Mouse (Mus musculus) CH12F3 (cell line): ENCODE results near the gene Ccm2l.

ENCODE experiments used
- in situ Hi-C: fragments of 300-500 bp; cut with MboI; formaldehyde crosslinking; loops from 2 replicates; pipeline ENCODE4 v1.14.3; 2020; ENCODE audit warnings: low sequenced_read_pairs

The Ccm2l gene

GRCm38 (mm10) chr2:153089316-153089715, 23.6 kb downstream of the Ccm2l start:
- in situ Hi-C loops, result no loop called here

- in situ Hi-C loops, result no loop called here
Observed at GRCm38 (mm10) chr2:153090551-153091165, 24.9 kb downstream of the Ccm2l start.

DNA sequence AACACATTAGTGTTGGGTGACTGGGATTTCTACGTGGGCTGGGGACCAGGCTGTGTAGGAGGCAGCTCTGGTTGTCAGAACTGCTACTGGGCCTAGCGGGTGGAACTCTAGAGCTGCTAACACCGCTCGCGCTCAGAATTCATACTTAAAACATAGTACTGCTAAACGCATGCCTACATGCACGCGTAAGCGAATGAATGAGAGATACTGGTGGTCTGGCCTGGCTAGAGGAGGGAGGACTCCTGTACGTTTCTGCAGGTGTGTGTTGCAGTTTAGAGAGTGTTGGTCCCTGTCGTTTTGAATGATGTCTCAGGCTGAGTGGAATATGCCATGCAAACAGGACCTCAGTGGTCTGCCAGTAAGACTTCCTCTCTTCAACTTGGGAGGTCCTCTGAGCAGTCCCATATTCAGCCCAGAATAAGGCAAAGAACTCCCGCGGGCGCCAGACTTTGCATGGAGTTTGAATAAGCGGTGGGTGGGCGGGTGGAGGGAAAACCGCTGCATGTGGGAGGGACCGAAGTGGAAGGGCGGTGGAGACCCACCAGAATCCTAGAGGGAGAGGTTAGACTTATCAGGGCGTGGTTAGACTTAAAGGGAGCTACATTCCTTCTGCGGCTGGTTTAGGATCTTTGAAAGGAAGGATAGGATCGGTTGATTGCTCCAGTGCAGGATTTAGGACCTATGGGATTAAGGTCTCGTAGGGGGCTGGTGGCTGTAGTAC, 41.5 kb downstream of the Ccm2l start:
- in situ Hi-C loops, result no loop called here

DNA sequence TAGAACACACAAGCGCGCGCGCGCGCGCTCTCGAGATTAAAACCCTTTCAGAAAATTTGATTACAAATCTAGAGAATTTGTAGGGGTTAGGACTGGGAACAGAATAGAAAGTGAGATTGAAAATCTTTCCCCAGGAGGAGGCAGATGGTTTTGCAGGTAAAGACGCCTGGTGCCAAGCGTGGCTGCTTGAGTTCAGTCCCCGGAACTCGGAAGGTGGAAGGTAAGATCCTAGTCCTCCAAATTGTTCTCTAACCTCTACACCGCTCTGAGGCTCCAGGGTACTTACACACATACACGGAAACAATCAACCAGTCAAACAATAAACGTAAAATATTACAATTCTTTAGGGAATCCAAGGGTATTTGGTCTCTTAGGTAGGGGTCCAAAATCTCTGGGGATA, 42.0 kb downstream of the Ccm2l start:
- in situ Hi-C loops, result no loop called here

DNA sequence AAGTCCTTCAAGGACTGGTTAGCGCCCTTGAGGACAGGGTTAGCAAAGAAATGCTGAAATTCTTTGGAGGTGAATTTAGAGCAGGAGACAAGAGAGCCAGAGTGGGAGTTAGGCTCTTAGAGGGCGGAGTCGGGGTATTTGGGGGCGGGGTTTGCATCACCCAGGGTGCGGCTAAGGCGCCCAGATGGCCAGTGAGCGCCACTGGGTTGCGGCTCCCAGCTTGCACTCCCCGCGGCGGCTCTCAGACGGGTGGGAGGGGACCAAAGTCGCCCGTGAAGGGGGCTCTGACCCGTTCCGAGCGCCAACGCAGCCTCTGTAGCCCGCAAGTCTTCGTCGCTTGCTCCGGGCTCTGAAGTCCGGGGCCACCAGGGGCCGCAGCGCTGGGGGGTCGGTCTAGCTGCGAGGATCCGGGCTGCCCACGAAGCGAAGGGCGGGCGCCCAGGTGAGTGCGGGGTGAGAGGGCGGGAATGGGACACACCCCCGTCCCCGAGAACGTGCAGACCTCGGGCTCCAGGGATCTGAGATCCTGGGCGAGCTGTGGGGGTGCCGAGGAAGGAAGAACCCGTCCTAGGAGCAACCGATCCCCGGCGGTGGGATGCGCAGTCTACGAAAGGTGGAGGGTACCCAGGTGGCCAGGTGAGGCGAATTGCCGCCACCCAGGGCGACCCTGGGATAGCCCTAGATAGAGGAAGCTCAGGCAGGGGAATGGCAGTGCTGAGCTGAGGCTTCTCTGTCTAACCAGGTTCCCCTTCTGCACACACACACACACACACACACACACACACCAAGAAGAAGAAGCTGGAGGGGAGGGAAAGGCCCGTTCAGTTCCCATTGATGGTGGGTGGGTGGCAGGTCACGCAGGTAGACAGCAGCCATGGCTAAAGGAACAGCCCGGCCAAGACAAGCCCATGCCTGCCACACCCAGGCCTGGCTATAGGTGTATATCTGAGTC, 42.8 kb downstream of the Ccm2l start, which contains the start of gene Hck:
Gene Hck (plus strand): TSS at position 156 of the 952 bp plus-strand sequence.
- in situ Hi-C loops, result no loop called here

GRCm38 (mm10) chr2:153109596-153109995, 43.8 kb downstream of the Ccm2l start:
- in situ Hi-C loops, result no loop called here

DNA sequence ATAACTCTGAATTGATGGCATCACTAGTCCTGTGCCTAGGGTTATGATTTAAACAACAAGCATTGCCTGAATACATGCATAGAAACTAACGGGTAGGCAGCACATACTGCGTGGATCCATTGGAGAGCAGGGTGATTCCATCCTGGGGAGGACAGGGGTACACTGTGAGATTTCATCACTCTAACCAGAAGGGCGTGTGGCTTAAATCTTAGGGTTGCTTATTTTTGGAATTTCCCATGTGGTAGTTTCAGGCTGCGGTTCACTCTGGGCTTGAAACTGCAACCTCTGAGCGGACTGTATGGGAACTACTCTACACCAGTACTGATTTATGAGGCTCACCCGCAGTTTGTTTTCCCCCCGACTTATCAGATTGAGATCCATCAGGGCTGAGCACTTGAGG, 45.5 kb downstream of the Ccm2l start:
- in situ Hi-C loops, result no loop called here

GRCm38 (mm10) chr2:153115679-153116081, 49.9 kb downstream of the Ccm2l start:
- in situ Hi-C loops, result no loop called here

GRCm38 (mm10) chr2:153117051-153117486, 51.3 kb downstream of the Ccm2l start:
- in situ Hi-C loops, result no loop called here

DNA sequence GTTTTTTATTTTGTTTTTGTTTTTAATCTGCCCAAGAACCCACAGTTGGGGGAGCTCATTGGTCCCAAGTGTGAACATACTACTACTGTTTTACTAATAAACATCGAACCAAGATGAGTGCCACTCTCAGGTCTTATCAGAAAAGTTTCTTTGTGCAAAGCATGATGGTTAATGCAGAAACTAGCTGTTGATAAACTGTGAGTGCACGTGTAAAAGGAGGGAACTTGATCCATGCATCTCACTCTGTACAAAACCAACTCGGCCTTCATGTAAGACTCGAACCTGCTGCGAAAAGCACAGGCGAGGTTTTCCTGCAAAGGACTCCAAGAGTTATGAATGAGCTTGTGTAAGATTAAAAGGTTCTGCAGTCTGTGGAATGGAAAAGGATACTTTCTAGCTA, 53.7 kb downstream of the Ccm2l start:
- in situ Hi-C loops, result no loop called here

DNA sequence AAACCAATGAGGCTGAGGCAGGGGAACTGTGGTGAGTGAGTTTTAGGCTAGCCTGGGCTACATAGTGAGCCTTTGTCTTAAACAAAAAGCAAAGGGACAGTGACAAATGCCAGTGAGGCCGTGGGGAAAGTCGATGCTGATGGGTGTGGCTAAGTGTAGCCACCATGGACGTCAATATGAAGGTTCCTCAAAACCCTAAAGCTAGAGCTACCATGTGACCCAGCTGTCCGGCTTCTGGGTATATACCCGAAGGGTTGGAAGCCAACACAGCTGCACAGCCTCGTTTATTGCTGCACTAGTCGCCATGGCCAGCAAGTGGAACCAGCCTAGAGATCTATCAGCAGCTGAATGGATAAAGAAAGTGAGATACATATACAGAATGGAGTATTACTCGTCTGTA, 54.4 kb downstream of the Ccm2l start:
- in situ Hi-C loops, result no loop called here

GRCm38 (mm10) chr2:153121821-153122615, 56.3 kb downstream of the Ccm2l start:
- in situ Hi-C loops, result no loop called here

- in situ Hi-C loops, result no loop called here
Observed at GRCm38 (mm10) chr2:153122701-153123100, 56.9 kb downstream of the Ccm2l start.

GRCm38 (mm10) chr2:153125875-153126274, 60.1 kb downstream of the Ccm2l start:
- in situ Hi-C loops, result no loop called here

GRCm38 (mm10) chr2:153131019-153131418, 65.3 kb downstream of the Ccm2l start:
- in situ Hi-C loops, result no loop called here
